Mouse (Mus musculus): ENCODE measurements around the gene Treh.

Gene Treh

DNA sequence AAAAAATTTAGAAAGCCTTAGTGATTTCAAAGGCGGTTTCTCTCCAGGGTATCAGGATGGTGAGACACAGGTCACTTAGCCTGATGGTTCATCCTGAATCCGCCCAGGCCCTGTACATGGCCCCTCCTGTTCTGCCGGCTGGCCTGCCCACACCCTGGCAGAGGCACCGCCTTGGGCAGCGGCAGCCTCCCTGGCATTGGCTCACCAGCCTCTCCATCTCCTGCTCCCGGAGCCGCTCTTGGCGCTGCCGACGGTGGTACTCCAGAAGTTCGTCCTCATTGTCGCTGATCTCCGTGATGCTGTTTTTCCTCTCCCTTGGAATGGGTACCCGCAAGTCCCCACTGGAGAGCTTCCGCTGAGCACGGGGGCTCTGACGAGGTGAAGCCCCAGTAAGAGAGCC lies 42.1 kb downstream of the Treh start:
- DNase-seq (ENCODE audit: extremely low read depth, low read depth): no peak

DNA sequence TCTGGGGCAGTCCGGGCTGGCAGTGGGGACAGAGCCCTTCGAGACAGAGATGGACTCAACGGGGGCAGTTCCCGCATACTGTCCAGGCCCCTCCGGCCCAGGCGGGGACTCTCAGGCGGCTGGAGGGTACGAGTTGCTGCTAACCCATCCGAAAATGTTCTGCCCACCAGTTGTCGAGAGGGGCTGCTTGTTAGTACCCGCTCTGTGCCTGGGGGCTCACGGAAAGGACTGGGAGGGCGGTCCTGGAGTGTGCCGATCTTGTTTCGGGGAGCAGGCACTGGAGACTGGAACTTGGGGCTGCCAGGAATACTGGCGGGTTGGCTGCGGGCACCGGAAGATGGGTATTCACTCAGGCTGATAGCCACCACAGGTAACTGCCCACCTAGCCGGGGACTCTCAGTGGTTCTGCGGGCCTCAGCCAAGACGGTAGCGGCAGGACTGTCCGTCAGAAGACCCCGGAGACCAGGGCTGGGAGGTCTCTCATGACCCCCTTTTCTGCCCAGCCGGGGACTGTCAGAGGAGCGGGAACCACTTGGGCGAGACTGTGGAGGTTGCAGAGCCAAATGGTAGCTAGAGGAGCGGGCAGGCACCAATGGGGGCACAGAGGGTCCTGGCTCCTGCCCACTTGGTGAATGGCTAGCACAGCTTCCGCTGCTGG lies 42.8 kb downstream of the Treh start:
- no peak for DNase-seq (ENCODE audit: extremely low read depth, low read depth)

DNA sequence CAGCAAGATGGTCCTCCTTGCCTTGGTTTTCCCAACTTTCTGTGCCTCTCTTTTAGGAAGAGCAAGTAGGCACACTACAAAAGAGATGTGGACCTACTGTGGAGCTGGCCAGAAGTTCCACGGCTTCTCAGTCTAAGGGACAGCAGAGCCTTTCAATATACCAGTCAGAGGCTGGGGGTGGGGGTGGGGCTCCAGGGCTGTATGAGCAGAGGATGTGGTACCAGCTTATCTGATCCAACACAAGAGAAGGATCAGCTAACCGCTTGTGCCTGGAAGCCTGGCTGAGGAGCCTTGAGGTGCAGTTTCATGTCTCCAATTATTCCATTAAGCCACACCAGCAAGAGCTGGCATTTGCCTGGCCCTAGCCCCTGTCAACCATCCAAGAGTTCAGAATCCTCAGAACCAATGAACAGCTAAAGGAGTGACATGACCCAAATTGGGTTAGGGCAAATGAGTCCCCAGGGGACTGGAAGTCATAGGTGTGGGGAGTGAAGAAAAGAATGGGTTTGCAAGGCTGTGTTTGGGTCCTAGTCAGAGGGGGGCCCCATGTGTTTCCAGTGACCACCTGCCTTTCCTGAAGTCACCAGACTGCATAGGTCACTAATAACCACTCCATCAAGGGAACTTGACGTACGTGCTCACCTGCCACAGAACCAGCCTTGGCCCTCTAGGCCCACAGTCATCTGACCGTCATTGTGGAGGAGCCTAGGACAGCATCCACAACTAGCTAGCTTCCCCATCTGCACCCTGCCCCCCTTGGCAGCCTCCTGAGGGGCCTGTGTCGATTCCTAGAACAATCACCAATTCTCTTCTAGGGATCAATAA lies 44.2 kb downstream of the Treh start:
- no peak for DNase-seq (ENCODE audit: extremely low read depth, low read depth)

DNA sequence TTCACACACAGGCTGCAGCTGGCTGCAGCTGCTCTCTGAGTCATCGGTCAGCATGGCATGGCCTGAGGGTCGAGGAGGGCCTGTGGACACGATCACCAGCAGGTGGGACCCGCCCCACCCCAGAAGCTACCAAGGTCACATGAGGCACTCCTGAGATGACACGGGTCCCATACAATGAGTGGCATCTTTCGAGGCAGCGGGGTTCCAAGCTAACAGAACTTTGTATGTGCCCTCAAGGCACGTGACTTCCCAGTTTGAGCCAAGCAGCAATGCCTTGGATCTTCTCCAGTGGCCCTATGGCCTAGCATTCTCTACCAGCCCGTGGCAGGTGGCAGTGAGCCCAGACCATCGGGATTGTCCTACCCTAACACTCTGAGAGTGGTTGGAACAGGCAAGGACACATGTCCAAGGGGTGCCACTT lies 44.8 kb downstream of the Treh start:
- DNase-seq (ENCODE audit: extremely low read depth, low read depth): no peak

DNA sequence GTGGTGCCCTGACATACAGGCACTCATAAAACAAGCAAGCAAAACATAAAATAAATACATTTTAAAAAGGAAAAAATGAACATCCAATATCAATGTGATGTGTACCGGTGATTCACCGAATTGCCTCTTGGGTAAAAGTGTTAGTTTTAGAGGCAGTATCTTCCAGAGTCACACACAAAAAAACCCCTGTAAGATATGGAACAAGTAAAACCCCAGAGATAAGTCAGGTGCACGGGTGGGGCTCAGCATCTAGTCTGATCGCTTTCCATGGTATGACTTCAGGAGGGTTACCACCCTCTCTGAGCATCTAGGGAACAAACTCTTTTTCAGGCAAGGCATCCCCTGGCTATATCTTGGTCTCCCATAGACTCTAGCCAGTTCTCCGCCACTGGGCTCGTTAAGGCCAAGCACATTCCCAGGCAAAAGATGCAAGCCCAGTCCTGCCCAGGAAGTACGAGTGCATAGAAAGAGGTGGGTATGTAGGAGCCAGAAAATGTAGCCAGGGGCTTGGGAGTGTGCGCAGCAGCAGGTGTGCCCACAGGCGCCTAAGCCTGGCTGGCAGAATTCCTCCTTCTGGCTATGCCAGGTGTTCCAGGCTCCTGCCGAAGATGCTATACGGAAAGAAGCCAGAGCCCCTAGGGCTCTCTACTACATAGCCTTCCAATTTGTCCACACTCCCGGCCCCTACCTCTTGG lies 46.1 kb downstream of the Treh start:
- DNase-seq (ENCODE audit: extremely low read depth, low read depth): no peak

DNA sequence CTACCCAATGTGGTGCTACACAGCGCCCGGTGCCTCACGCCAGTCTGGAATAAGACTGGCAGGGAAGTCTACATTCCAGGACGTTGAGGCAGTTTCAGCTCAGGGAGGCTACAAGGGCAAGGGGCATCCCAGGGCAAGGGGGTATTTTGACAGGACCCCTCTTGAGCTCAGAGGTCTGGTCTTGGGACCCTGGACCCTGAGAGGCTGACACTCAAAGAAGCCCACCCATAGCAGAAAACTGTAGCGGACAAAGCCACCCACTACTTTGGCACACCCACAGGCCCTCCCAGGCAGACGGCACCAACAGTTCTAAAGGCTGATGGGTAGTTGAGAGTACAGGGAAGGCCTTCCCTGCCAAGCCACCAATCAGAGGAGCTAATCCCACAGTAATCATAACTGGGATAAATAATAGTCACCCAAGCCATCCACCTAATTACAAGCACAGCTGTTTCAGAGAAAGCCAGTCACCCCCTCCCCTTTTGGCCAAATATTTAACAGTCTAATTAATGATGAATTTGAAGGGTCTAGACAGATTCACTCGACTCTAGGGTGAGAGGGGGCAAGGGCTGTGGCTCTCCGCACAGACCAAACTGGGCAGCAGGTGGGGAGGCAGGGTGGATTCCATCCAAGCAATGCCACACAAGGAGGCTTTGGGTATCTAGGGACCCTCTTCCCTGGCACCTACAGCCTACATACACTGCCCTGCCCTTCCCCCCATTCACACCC lies 46.8 kb downstream of the Treh start:
- DNase-seq (ENCODE audit: extremely low read depth, low read depth): no peak

DNA sequence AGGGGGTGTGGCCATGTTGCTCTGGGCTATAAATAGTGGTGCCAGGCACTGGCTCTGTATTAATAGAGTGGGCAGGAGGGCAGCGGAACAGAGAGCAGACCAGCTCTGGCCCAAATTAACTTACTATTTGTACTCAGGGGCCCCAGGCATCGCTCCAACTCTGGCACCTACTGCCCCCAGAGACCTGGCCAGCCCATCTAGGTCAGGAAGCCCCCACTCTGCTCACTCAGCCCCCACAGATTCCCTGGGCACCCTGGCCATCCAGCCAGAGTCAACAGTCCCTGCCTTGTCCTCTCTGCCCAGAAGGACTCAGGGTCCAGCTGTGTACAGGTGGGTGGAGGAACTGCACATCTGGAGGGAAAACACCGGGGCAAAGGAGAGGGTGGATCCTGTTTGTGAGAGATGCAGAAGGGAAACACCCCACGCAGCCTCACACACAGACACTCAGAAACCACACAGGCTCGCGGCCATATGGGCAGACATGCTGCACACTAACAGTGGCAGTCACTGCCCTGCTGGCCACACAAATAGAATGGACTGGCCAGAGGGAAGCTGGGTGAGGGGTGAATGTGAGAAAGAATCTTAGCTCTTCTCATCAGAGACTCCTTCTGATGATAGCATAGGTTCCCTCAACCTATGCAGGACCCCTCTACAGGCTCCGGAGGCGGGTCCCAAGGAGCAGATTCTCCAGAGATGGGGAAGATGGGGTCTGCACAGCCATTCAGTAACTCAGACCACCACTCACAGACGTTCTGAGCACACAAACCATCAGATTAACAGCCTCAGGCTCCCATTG lies 47.5 kb downstream of the Treh start:
- DNase-seq (ENCODE audit: extremely low read depth, low read depth): no peak

DNA sequence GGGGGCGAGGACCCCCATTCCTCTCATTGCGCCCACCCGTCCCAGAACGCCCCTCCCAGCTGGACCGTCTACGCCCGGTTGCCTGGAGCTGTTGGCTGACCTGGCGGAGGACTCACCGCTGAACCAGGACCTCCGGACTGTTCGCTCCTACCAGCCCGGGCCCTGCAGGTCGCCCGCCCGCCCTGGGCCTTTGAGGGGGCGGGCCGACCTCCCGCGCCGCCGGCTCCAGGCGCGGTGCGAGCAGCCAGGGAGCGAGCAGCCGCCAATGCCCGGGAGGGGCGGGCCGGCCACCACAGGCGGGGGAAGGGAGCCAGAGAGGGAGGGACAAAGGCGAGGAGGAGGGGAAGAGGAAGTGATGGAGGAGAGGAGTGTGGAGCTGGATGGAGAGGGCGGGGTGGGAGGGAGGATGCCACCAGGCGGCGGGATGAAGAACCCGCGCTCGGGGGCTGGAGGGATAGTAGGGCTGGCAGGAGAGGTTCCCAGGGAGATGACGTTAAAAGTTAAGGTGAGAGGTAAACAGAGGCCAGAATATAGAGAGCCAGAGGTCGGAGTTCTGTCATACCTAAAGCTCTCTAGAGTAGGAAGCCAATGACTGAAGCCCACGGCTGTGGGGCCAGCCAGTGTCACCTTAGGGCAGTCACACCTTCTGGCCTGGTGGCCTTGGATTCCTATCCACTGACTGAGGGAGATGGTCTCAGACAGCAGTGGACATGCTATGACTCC lies 48.3 kb downstream of the Treh start:
- peak; percentile 77 for DNase-seq (ENCODE audit: extremely low read depth, low read depth)

DNA sequence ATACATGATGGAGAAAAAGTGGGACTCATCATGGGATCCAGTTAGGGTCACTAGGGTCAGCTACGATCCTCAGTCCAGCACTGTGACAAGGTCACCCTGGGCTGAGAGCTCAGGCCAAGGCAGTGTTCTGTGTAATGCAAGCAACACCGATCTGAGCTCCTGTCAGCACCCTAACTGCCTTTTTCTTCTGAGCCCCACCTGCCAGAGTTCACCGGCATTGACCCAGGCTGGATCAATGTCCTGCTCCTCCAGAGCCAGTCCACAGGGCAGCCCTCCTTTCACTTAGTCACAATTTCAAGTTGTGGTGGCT lies 48.8 kb downstream of the Treh start:
- no peak for DNase-seq (ENCODE audit: extremely low read depth, low read depth)

DNA sequence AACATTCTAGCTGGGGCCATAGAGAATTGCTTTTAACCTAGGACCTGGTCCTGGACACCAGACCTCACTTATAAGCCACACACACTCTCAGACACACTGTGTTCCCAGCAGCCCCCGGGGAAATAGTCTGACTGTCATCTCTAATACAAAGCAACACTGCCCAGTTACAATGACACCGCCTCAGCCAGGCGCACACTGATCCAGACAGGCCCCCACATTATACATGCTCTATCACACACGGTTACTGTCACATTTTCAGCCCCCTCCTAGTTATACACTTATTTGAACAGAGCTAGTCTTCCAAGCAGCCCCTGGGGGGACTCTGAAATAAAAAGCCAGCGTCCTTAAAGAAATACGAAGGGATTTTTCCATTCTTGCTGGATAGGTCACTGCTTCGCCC lies 49.5 kb downstream of the Treh start:
- no peak for DNase-seq (ENCODE audit: extremely low read depth, low read depth)

DNA sequence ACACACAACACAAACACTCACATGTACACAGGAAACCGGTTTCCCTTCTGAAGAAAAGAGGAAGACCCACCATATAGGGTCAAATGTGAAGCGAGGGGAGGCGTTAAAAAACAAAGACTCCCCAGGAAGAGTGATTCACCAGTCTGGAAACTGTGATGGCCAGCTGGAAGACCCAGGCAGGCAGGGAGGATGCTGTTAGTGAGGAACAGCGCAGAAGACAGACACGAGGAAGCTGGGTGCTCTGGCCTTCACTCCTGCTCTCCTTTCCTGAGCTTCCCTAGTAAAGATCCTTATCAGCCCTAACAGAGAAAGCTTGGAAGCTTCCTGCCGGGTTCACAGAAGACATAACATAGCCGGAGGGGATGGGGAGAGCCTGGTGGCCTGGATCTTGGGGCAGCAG lies 50.0 kb downstream of the Treh start:
- no peak for DNase-seq (ENCODE audit: extremely low read depth, low read depth)

DNA sequence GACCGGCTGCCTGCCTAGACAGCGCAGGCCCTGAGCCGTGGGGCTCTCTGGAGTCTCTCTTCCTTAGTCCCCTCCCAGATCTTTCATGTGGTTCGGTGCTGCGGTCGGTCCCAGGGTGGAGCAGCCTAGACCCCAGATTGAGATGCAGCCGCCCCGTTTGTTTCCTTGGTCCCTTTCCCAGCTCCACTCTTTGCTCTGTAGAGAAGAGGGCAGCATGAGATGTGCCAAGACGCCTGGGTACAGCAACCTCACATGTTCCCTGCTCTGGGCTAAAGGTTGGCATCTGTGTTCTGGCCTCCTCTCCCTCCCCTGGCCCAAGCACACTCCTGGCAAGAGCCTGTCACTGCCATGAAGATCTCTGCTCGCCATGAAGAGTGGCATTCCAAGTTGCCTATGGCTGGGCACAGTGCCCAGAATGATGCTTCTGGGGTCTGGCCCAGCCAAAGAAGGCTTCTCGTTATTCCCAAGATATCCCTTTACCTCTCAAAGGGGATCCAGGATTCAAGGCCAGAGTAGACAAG lies 50.5 kb downstream of the Treh start:
- no peak for DNase-seq (ENCODE audit: extremely low read depth, low read depth)

DNA sequence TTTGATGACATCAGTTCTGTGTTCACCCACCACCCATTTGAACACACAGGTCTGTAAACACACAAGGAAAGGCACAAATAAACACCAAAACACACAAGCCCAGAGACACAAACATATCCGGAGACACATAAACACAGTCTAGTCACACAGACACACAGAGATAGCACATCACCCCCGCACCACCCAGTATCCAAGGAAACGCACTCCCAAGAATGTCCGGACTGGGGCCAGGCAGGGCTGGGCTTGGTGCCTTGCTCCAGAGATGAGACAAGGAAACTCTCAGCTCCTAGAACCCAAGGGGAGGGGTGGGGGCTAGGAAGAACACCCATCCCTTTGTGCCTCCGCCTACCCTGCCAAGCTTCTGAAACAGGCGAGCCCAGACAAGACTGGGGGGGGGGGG lies 51.2 kb downstream of the Treh start:
- no peak for DNase-seq (ENCODE audit: extremely low read depth, low read depth)

DNA sequence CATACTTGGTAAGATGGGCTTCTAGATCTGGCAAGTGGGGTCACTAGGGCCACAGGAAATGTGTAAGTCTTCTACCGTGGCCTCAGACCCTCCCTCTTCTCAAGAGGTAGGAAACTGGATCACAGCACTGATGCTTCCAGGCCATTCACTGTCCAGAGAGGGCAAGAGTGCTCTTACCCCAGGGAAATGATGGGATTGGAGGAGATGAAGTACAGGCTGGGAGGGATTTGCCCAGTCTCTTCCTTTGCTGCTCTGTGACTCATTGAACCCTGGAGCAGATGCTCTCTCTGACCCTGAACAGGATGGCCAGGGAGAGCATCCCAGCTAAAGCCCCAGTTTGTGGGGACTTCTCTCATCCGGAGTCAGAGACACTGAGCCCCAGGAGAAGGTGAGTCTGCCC lies 51.6 kb downstream of the Treh start:
- no peak for DNase-seq (ENCODE audit: extremely low read depth, low read depth)

DNA sequence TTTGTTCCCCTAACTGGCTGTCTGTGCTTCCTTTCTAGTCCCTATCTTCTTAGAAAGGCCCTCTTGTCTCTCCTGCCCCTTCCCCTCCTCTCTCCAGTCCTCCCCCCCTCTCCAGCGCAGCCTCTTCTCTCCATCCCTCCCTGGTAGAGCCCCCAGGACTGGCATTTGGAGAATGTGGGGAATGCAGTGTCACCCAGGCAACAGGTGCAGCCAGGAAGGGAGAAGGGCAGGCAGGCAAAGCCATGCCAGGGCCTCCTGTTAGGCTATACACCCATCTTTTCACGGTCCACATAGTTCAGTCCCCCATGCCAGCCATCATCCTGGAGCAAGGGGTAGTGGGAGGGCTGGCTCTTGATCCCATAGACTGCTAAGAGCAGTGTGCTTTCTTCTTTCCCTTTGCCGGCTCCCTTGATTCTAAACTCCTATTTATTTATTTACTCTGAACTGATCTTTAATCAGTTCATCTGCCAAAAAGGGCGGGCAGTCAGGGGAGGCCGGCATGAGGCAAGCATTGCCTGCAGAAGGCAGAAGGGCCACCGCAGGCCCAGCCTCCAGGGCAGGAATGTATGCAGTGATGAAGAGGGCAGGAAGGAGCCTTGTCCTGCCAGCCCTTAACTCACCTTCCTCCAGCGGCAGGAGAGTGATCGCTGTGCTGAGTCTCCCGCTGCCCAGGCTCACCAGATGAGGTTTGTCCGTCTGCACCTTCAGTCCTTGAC lies 53.6 kb downstream of the Treh start:
- no peak for DNase-seq (ENCODE audit: extremely low read depth, low read depth)

DNA sequence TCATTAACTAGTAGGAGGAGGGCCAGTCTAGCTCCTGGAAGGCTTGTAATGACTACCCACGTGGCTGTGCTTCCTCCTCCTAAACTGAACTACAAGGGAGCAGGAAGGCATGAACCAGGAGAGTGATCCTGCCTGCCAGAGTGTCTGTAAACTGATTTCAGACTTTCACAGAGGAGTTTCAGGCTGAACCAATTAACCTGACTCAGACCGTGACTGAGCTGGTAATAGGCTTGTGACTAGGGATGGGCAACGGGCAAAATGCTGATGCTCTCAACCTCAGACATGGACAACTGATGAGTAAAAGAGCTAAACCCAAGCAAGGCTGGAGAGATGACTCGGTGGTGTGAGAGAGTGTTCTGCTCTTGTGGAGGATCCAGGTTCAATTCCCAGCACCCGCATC lies 54.4 kb downstream of the Treh start:
- no peak for DNase-seq (ENCODE audit: extremely low read depth, low read depth)

DNA sequence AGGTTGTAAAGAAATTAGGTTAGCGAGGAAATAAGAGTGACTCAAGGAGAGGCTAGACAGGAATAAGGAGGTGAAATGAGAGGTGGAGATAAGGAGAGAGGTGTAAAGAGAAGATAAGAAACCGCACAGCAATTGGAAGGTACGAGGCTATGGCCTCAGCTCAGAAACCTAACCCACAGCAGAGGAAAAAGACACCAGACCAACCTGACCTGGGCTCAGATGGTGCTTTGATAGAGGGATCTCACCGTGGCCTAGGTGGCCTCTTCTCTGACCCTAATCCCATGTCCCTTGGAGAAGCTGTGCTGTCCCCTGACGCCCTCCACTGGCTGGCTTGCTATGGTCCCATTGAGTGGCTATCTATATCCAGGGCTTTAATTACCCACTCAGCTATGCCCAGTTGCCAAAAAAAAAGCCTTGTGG lies 59.1 kb downstream of the Treh start:
- DNase-seq (ENCODE audit: extremely low read depth, low read depth): no peak

DNA sequence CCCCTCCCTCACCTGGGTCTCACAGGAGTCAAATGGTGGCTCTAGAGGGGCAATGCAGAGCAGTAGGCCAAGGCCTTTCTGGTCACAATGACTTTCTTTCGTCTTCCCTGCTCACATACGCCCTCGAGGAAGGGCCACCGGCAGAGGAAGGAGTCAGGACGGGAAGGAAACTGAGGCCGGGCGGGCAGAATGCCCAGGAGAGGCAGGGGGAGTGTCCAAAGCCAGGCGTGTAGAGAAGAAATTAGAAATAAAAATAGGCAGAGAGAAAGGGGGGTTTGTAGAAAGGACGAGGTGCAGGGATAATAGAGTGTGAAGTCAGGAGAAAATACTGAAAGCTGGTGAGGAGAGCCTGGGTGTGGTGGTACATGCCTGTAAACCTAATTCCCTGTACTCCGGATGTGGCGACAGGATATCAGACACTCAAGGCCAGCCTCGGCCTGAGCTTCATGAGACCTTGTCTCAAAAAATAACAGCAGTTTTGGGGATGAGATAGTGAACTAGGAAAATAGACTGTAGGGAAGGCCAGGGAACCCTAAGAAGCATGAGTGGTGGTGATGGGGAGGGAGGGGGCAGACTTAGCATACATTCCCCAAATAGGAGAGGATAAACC lies 60.0 kb downstream of the Treh start:
- DNase-seq (ENCODE audit: extremely low read depth, low read depth): peak; percentile 48
